Mouse (Mus musculus): ENCODE data around the gene Gopc.
A peak's percentile ranks its signal among the peaks of the same experiment; 100 is the strongest.
"Not testable (repeated sequence)": the region's sequence is repeated elsewhere in the genome, so short reads cannot be mapped to it uniquely, and the experiment has no call there.

The Gopc gene

GRCm38 (mm10) chr10:52387192-52387591, 5.3 kb upstream of the Gopc start:
- no peak for DNase-seq (ENCODE audit: extremely low spot score)

GRCm38 (mm10) chr10:52384823-52385610, 3.1 kb upstream of the Gopc start:
- peak; percentile 47 for DNase-seq (ENCODE audit: extremely low spot score)

- DNase-seq (ENCODE audit: extremely low spot score), result no peak
Observed at GRCm38 (mm10) chr10:52383522-52383921, 1.6 kb upstream of the Gopc start.

GRCm38 (mm10) chr10:52383022-52383421, 1.1 kb upstream of the Gopc start:
- no peak for DNase-seq (ENCODE audit: extremely low spot score)

GRCm38 (mm10) chr10:52381321-52381801, 563 bp downstream of the Gopc start:
- no peak for DNase-seq (ENCODE audit: extremely low spot score)

GRCm38 (mm10) chr10:52377813-52378212, 4.1 kb downstream of the Gopc start:
- no peak for DNase-seq (ENCODE audit: extremely low spot score)

GRCm38 (mm10) chr10:52376422-52376821, 5.5 kb downstream of the Gopc start:
- DNase-seq (ENCODE audit: extremely low spot score), result no peak

- no peak for DNase-seq (ENCODE audit: extremely low spot score)
Observed at GRCm38 (mm10) chr10:52374651-52375050, 7.3 kb downstream of the Gopc start.

GRCm38 (mm10) chr10:52373834-52374233, 8.1 kb downstream of the Gopc start:
- no peak for DNase-seq (ENCODE audit: extremely low spot score)

GRCm38 (mm10) chr10:52368376-52368775, 13.5 kb downstream of the Gopc start:
- DNase-seq (ENCODE audit: extremely low spot score), result no peak

GRCm38 (mm10) chr10:52360862-52361609, 20.9 kb downstream of the Gopc start:
- no peak for DNase-seq (ENCODE audit: extremely low spot score)

- no peak for DNase-seq (ENCODE audit: extremely low spot score)
Observed at GRCm38 (mm10) chr10:52360241-52360735, 21.6 kb downstream of the Gopc start.

GRCm38 (mm10) chr10:52358467-52358866, 23.5 kb downstream of the Gopc start, which contains the start of gene Gm26741:
Gene Gm26741 (plus strand): TSS chr10:52358767.
- DNase-seq (ENCODE audit: extremely low spot score), result no peak

- no peak for DNase-seq (ENCODE audit: extremely low spot score)
Observed at GRCm38 (mm10) chr10:52353184-52353583, 28.7 kb downstream of the Gopc start.

GRCm38 (mm10) chr10:52343324-52343723, 38.6 kb downstream of the Gopc start:
- not testable (repeated sequence) for DNase-seq (ENCODE audit: extremely low spot score)

GRCm38 (mm10) chr10:52331007-52331406, 50.9 kb downstream of the Gopc start:
- DNase-seq (ENCODE audit: extremely low spot score), result peak; percentile 27

- DNase-seq (ENCODE audit: extremely low spot score), result no peak
Observed at GRCm38 (mm10) chr10:52321918-52322317, 60.0 kb downstream of the Gopc start.

GRCm38 (mm10) chr10:52319506-52320286, 62.2 kb downstream of the Gopc start:
- no peak for DNase-seq (ENCODE audit: extremely low spot score)

- no peak for DNase-seq (ENCODE audit: extremely low spot score)
Observed at GRCm38 (mm10) chr10:52309196-52309595, 72.7 kb downstream of the Gopc start.

GRCm38 (mm10) chr10:52304574-52304973, 77.3 kb downstream of the Gopc start:
- DNase-seq (ENCODE audit: extremely low spot score), result no peak

GRCm38 (mm10) chr10:52302271-52302670, 79.7 kb downstream of the Gopc start:
- DNase-seq (ENCODE audit: extremely low spot score), result no peak

GRCm38 (mm10) chr10:52301766-52302165, 80.2 kb downstream of the Gopc start:
- no peak for DNase-seq (ENCODE audit: extremely low spot score)
